Mouse (Mus musculus): ENCODE measurements around the gene Dnaja3.

The Dnaja3 gene

GRCm38 (mm10) chr16:4606431-4607084 is 33.2 kb upstream of the Dnaja3 start:
- peak; percentile 42 for DNase-seq (ENCODE audit: low spot score)

- peak; percentile 86 for DNase-seq (ENCODE audit: low spot score)
Observed at GRCm38 (mm10) chr16:4607818-4608531, 31.8 kb upstream of the Dnaja3 start.

- DNase-seq (ENCODE audit: low spot score), result no peak
Observed at GRCm38 (mm10) chr16:4608532-4609059, 31.2 kb upstream of the Dnaja3 start.

GRCm38 (mm10) chr16:4611193-4611592 is 28.6 kb upstream of the Dnaja3 start:
- DNase-seq (ENCODE audit: low spot score), result no peak

GRCm38 (mm10) chr16:4611676-4612075 is 28.1 kb upstream of the Dnaja3 start:
- no peak for DNase-seq (ENCODE audit: low spot score)

- DNase-seq (ENCODE audit: low spot score), result no peak
Observed at GRCm38 (mm10) chr16:4613736-4614135, 26.1 kb upstream of the Dnaja3 start.

- DNase-seq (ENCODE audit: low spot score), result no peak
Observed at GRCm38 (mm10) chr16:4614639-4615038, 25.1 kb upstream of the Dnaja3 start.

- no peak for DNase-seq (ENCODE audit: low spot score)
Observed at GRCm38 (mm10) chr16:4615297-4615696, 24.5 kb upstream of the Dnaja3 start.

GRCm38 (mm10) chr16:4616829-4617228 is 23.0 kb upstream of the Dnaja3 start:
- DNase-seq (ENCODE audit: low spot score), result no peak

GRCm38 (mm10) chr16:4624074-4624473 is 15.7 kb upstream of the Dnaja3 start:
- no peak for DNase-seq (ENCODE audit: low spot score)

- DNase-seq (ENCODE audit: low spot score), result peak; percentile 96
Observed at GRCm38 (mm10) chr16:4624481-4625110, 15.2 kb upstream of the Dnaja3 start, which contains the start of gene Pam16. Gene Pam16, minus strand, starts transcription at chr16:4624988.

- no peak for DNase-seq (ENCODE audit: low spot score)
Observed at GRCm38 (mm10) chr16:4627105-4627504, 12.7 kb upstream of the Dnaja3 start.

GRCm38 (mm10) chr16:4628898-4629419 is 10.8 kb upstream of the Dnaja3 start:
- no peak for DNase-seq (ENCODE audit: low spot score)

GRCm38 (mm10) chr16:4629950-4630349 is 9.8 kb upstream of the Dnaja3 start:
- DNase-seq (ENCODE audit: low spot score), result peak; percentile 86

- no peak for DNase-seq (ENCODE audit: low spot score)
Observed at GRCm38 (mm10) chr16:4632050-4632449, 7.7 kb upstream of the Dnaja3 start.

- no peak for DNase-seq (ENCODE audit: low spot score)
Observed at GRCm38 (mm10) chr16:4633661-4634060, 6.1 kb upstream of the Dnaja3 start.

GRCm38 (mm10) chr16:4634681-4635080 is 5.1 kb upstream of the Dnaja3 start:
- no peak for DNase-seq (ENCODE audit: low spot score)

- DNase-seq (ENCODE audit: low spot score), result peak; percentile 31
Observed at GRCm38 (mm10) chr16:4635760-4636159, 4.0 kb upstream of the Dnaja3 start.

- DNase-seq (ENCODE audit: low spot score), result no peak
Observed at GRCm38 (mm10) chr16:4638891-4639390, 848 bp upstream of the Dnaja3 start.

GRCm38 (mm10) chr16:4640267-4641005 is 647 bp downstream of the Dnaja3 start:
- peak; percentile 83 for DNase-seq (ENCODE audit: low spot score)

GRCm38 (mm10) chr16:4641119-4641838 is 1.5 kb downstream of the Dnaja3 start:
- DNase-seq (ENCODE audit: low spot score), result peak; percentile 58
